Mouse (Mus musculus): ENCODE measurements around the gene Tbc1d2.
"Not testable (repeated sequence)": the region's sequence is repeated elsewhere in the genome, so short reads cannot be mapped to it uniquely, and the experiment has no call there.

GRCm38 (mm10) chr4:46584536-46584935, 65.5 kb downstream of the Tbc1d2 start:
- TF ChIP-seq CTCF (conservative IDR thresholded peaks at IDR 0.05; ENCODE audit: insufficient read depth, insufficient read length, low read depth, low read length); POLR2A (IDR thresholded peaks at IDR 0.05; ENCODE audit: low read depth, low read length): not testable (repeated sequence)
